Mouse (Mus musculus) bone marrow, adult 2 months (tissue): ENCODE results near the gene Slc7a7.
"Not testable (repeated sequence)": the region's sequence is repeated elsewhere in the genome, so short reads cannot be mapped to it uniquely, and the experiment has no call there.

Experiments used
- CTCF ChIP-seq: fragments of 200-500 bp; IDR thresholded peaks from 2 replicates; pipeline ENCODE4 v1.5.1; 2011; ENCODE audit warnings: low read length, control low read depth; ENCODE audit not compliant: control insufficient read depth, insufficient read depth
- POLR2A ChIP-seq: fragments of 200-500 bp; IDR thresholded peaks from 2 replicates; pipeline ENCODE4 v1.6.1; 2011; ENCODE audit warnings: low read depth, mild to moderate bottlenecking, control low read depth, low read length, borderline replicate concordance; ENCODE audit not compliant: control insufficient read depth

- not testable (repeated sequence) for TF ChIP-seq CTCF, POLR2A
Observed at GRCm38 (mm10) chr14:54341807-54342206, 75.8 kb downstream of the Slc7a7 start.
